Mouse (Mus musculus) CH12.LX (cell line): ENCODE results near the gene Fbxl18. TPM values are rescaled to one million over a fixed set of nuclear protein-coding genes. Genes with fewer than 3 reads are reported as not detected.

Experiments
- DNase-seq: peaks from one replicate; pipeline ENCODE4 v3.0.0-alpha.2; 2013; ENCODE audit errors: extremely low read depth
- H3K27ac ChIP-seq: 2 replicates; pipeline ENCODE4 v1.5.1; 2012; ENCODE audit warnings: low read depth, mild to moderate bottlenecking, control low read depth, moderate library complexity; ENCODE audit not compliant: insufficient read depth
- H3K27me3 ChIP-seq: replicated peaks from 2 replicates; pipeline ENCODE3; 2012; ENCODE audit warnings: inconsistent platforms
- H3K36me3 ChIP-seq, 2 experiments: replicated peaks in 1 of 2; 2 replicates each; pipeline versions ENCODE3 to v1.6.1; 2012; ENCODE audit warnings: inconsistent platforms in 1 of 2, low read length in 1 of 2, mild to moderate bottlenecking in 1 of 2, mixed read lengths in 1 of 2, moderate library complexity in 1 of 2; ENCODE audit not compliant: control insufficient read depth in 1 of 2, insufficient read depth in 1 of 2
- H3K4me1 ChIP-seq, 2 experiments: 2 replicates each; pipeline ENCODE4 v1.6.1; 2012; ENCODE audit warnings: inconsistent platforms in 1 of 2, moderate library complexity in 1 of 2; ENCODE audit not compliant: insufficient read depth in 2 of 2, control insufficient read depth in 1 of 2
- H3K4me2 ChIP-seq: 2 replicates; pipeline ENCODE4 v1.6.1; 2012; ENCODE audit warnings: low read depth, mild to moderate bottlenecking, control low read depth; ENCODE audit not compliant: poor library complexity, insufficient read depth, severe bottlenecking
- H3K4me3 ChIP-seq, 3 experiments: fragments of 150-350 bp in 1 of 3; sonication (generic) in 1 of 3; replicated peaks in 1 of 3; 2 replicates each; pipeline versions ENCODE3 to v1.5.1; 2011 to 2012; ENCODE audit warnings: low read depth in 2 of 3, low read length in 2 of 3, mild to moderate bottlenecking in 2 of 3, moderate library complexity in 2 of 3, control low read depth in 1 of 3, improper control_type of control experiment in 1 of 3, inconsistent platforms in 1 of 3, mixed read lengths in 1 of 3; ENCODE audit not compliant: poor library complexity in 1 of 3
- H3K79me2 ChIP-seq: replicated peaks from 2 replicates; pipeline ENCODE4 v1.6.1; 2012; ENCODE audit warnings: mild to moderate bottlenecking, moderate library complexity; ENCODE audit not compliant: control insufficient read depth, poor library complexity, insufficient read depth, severe bottlenecking; ENCODE audit errors: extremely low read depth
- H3K9ac ChIP-seq: 2 replicates; pipeline ENCODE4 v1.6.1; 2012; ENCODE audit warnings: low read depth, mild to moderate bottlenecking, control low read depth, moderate library complexity; ENCODE audit not compliant: insufficient read depth
- H3K9me3 ChIP-seq: replicated peaks from 2 replicates; pipeline ENCODE3; 2012; ENCODE audit warnings: low read length, inconsistent platforms, mixed read lengths
- BHLHE40 ChIP-seq: IDR thresholded peaks from 2 replicates; pipeline ENCODE4 v1.6.1; 2011; ENCODE audit warnings: mild to moderate bottlenecking, low read depth, low read length, improper control_type of control experiment
- CHD1 ChIP-seq: IDR thresholded peaks from 2 replicates; pipeline ENCODE4 v1.6.1; 2012; ENCODE audit warnings: low read depth, low read length, improper control_type of control experiment, inconsistent platforms
- E2F4 ChIP-seq: IDR thresholded peaks from 2 replicates; pipeline ENCODE4 v1.6.1; 2011; ENCODE audit warnings: low read depth, low read length, improper control_type of control experiment; ENCODE audit not compliant: insufficient replicate concordance
- ELF1 ChIP-seq: IDR thresholded peaks from 2 replicates; pipeline ENCODE4 v1.6.1; 2014; ENCODE audit warnings: low read depth, mild to moderate bottlenecking, inconsistent platforms, low read length, improper control_type of control experiment
- ETS1 ChIP-seq: conservative IDR thresholded peaks from 2 replicates; pipeline ENCODE4 v1.6.1; 2012; ENCODE audit warnings: low read depth, mild to moderate bottlenecking, inconsistent platforms, low read length, improper control_type of control experiment, moderate library complexity
- JUND ChIP-seq: conservative IDR thresholded peaks from 2 replicates; pipeline ENCODE4 v1.6.1; 2011; ENCODE audit warnings: low read depth, low read length, improper control_type of control experiment
- MAFK ChIP-seq: IDR thresholded peaks from 2 replicates; pipeline ENCODE4 v1.6.1; 2011; ENCODE audit warnings: low read length, improper control_type of control experiment; ENCODE audit not compliant: insufficient replicate concordance
- MAX ChIP-seq: IDR thresholded peaks from 2 replicates; pipeline ENCODE4 v1.6.1; 2011; ENCODE audit warnings: low read length, improper control_type of control experiment
- MEF2A ChIP-seq: IDR thresholded peaks from 2 replicates; pipeline ENCODE4 v1.6.1; 2014; ENCODE audit warnings: low read depth, mild to moderate bottlenecking, inconsistent platforms, low read length, improper control_type of control experiment, borderline replicate concordance
- NELFE ChIP-seq: IDR thresholded peaks from 2 replicates; pipeline ENCODE4 v1.6.1; 2011; ENCODE audit warnings: low read depth, low read length, improper control_type of control experiment
- PAX5 ChIP-seq: IDR thresholded peaks from 2 replicates; pipeline ENCODE4 v1.6.1; 2012; ENCODE audit warnings: low read length, inconsistent platforms, mixed read lengths
- POLR2AphosphoS2 ChIP-seq: IDR thresholded peaks from 2 replicates; pipeline ENCODE4 v1.6.1; 2011; ENCODE audit warnings: low read depth, low read length, improper control_type of control experiment
- RCOR1 ChIP-seq: conservative IDR thresholded peaks from 2 replicates; pipeline ENCODE4 v1.6.1; 2012; ENCODE audit warnings: low read depth, mild to moderate bottlenecking, inconsistent platforms, low read length, improper control_type of control experiment
- SMC3 ChIP-seq: IDR thresholded peaks from 2 replicates; pipeline ENCODE4 v1.6.1; 2011; ENCODE audit warnings: low read depth, low read length, improper control_type of control experiment
- TBP ChIP-seq: conservative IDR thresholded peaks from 2 replicates; pipeline ENCODE4 v1.6.1; 2011; ENCODE audit warnings: low read depth, low read length, improper control_type of control experiment
- UBTF ChIP-seq: IDR thresholded peaks from 2 replicates; pipeline ENCODE4 v1.6.1; 2012; ENCODE audit warnings: low read depth, mild to moderate bottlenecking, inconsistent platforms, low read length, improper control_type of control experiment, moderate library complexity
- USF1 ChIP-seq: IDR thresholded peaks from 2 replicates; pipeline ENCODE4 v1.6.1; 2014; ENCODE audit warnings: low read depth, mild to moderate bottlenecking, inconsistent platforms, low read length, improper control_type of control experiment
- USF2 ChIP-seq: conservative IDR thresholded peaks from 2 replicates; pipeline ENCODE4 v1.6.1; 2011; ENCODE audit warnings: low read depth, low read length, improper control_type of control experiment
- ZC3H11A ChIP-seq: IDR thresholded peaks from 2 replicates; pipeline ENCODE4 v1.6.1; 2012; ENCODE audit warnings: low read depth, mild to moderate bottlenecking, inconsistent platforms, low read length, improper control_type of control experiment
- ZKSCAN1 ChIP-seq: IDR thresholded peaks from 2 replicates; pipeline ENCODE4 v1.6.1; 2012; ENCODE audit warnings: low read depth, inconsistent platforms, low read length, improper control_type of control experiment, borderline replicate concordance
- dilution Hi-C: fragments of 300-500 bp; cut with MboI; formaldehyde crosslinking; loops from 2 replicates; pipeline ENCODE4 v1.14.3; 2020; ENCODE audit warnings: low sequenced_read_pairs; ENCODE audit not compliant: extremely low pct_unique_long_range_greater_than_20kb, extremely low pct_ligation_motif_present
- in situ Hi-C: fragments of 300-500 bp; cut with MboI; formaldehyde crosslinking; loops from 3 replicates; pipeline ENCODE4 v1.14.3; 2019; ENCODE audit warnings: low sequenced_read_pairs, low pct_ligation_motif_present, low pct_unique_long_range_greater_than_20kb, mixed read lengths
- polyA plus RNA-seq: library from polyadenylated mRNA; unstranded; fragments of >175 nt; gene quantifications from 2 replicates; pipeline ENCODE4 v1.2.1, GENCODE M21; 2012; ENCODE audit warnings: low read depth; ENCODE audit not compliant: insufficient read length
- total RNA-seq, 2 experiments: library from RNA; depleted of rRNA; stranded (reverse); fragments of 300-350 nt in 1 of 2; fragments of >200 nt in 1 of 2; gene quantifications; 2 replicates each; pipeline ENCODE4 v1.2.3; 2012 to 2014

Gene Fbxl18
- total and polyA plus RNA-seq, 3 experiments = 3.7 to 6.4 (median 5.5) TPM

DNA sequence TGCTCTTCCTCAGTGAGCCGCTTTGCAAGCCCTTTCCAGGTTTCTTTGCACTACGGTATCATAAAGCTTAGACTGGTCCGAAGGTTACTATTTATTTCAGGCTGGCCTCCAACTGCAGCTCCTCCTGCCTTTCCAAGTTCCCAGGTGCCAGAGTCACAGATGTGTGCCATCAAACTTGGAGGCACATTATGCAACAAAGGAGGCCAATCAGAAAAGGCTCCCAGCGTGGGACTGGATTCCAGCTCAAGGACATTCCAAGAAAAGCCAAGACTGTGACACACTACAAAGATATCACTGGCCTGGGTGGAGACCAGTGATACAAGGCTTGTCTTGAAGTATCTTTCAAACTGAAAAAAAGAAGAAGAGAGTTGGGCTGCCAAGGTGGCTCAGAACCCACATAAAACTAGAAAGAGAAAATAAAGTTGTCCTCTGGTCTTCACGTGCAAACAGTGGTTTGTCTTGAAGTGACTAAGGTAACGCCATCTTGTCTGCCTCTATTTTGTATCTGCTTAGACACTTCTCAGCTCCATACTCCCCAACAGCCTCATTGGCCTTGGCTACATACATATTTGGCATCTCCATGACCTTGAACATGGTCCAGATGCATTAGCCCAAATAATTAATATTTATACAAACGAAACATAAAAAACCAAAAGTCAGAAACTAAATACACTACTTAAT is 2.5 kb upstream of the Fbxl18 start:
- H3K36me3 ChIP-seq = peaks cover 29 to 45% of the 10 kb centered on the region in 2 experiments
- H3K4me3 ChIP-seq = no peak overlapping the region
- no peak overlapping the region for H3K9ac ChIP-seq
- dilution Hi-C loops (no loop called here), in situ Hi-C loops (no loop called here)
- peaks cover 8 to 38% of the 10 kb centered on the region in 2 experiments for H3K4me1 ChIP-seq
- H3K27me3 ChIP-seq = no peaks in the 10 kb centered on the region
- DNase-seq = no peak
- no peaks in the 10 kb centered on the region for H3K9me3 ChIP-seq
- TF ChIP-seq TBP (no peak), POLR2AphosphoS2 (no peak), ETS1 (no peak), PAX5 (no peak), ZKSCAN1 (no peak), MAFK (no peak), USF1 (no peak), ELF1 (no peak), NELFE (no peak), CHD1 (no peak), E2F4 (no peak), BHLHE40 (no peak), JUND (no peak), RCOR1 (no peak), SMC3 (no peak), MEF2A (no peak), USF2 (no peak), UBTF (no peak), ZC3H11A (no peak)
- H3K79me2 ChIP-seq = peaks cover 1% of the 10 kb centered on the region
- H3K27ac ChIP-seq = no peak overlapping the region
- no peak overlapping the region for H3K4me2 ChIP-seq

DNA sequence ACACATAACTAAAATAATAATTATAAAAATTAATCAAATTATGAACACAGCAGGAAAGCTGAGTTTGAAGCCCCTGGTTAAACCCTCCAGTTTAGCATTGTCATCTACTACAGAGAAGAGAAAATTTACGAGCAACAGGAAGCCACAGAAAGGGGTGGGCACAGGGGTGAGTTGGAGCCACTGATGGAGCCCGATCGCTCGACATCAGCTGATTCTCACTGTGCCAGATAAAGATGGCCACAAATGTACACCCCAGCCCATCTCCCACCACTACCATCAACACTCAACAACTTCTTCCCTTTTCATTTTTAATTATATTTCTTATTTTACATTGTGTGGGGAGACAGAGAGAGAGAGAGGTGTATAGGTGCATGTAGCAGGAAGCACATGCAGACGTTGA is 1.5 kb upstream of the Fbxl18 start:
- Histone ChIP-seq H3K4me3 (no peak overlapping the region), H3K79me2 (no peaks in the 10 kb centered on the region; the same call in 1 of the 2 replicates), H3K4me2 (no peak overlapping the region), H3K9ac (no peak overlapping the region), H3K27ac (no peak overlapping the region), H3K9me3 (no peaks in the 10 kb centered on the region), H3K27me3 (no peaks in the 10 kb centered on the region), H3K4me1 (peaks cover 8 to 35% of the 10 kb centered on the region in 2 experiments), H3K36me3 (peaks cover 19 to 37% of the 10 kb centered on the region in 2 experiments)
- in situ Hi-C loops (no loop called here), dilution Hi-C loops (no loop called here)
- no peak for DNase-seq
- no peak for TF ChIP-seq BHLHE40
- no peak for TF ChIP-seq MAX
- no peak for TF ChIP-seq POLR2AphosphoS2
- no peak for TF ChIP-seq USF2
